ENCODE assay signal across 25 mouse cellular contexts in genomic region chr1:164874446-164874845, GRCm38 (mm10).
"Had no signal": no experiment of that assay in that cellular context is flagged by ENCODE, and none has a peak within 500 bp of the region (broad histone marks: within the 10 kb centered on the region; RNA-seq: fewer than 3 reads in every experiment).

No protein-coding gene starts in this region.

- DNase-seq: gastrocnemius, adult 2 months; gastrocnemius, postnatal 10 days; gastrocnemius, postnatal 25 days; heart, adult 18-20 months; heart, postnatal 10 days; heart, postnatal 4 days; kidney, postnatal 4 days; liver; liver, embryonic 13.5 days had no signal

- H3K36me3 ChIP-seq: heart, embryonic 10.5 days; heart, embryonic 12.5 days; hindbrain, embryonic 10.5 days; hindbrain, embryonic 12.5 days; intestine, embryonic 15.5 days; limb, embryonic 10.5 days; limb, embryonic 12.5 days; liver, embryonic 13.5 days; liver, embryonic 15.5 days had no signal

- H3K9me3 ChIP-seq: heart, embryonic 10.5 days; heart, embryonic 12.5 days; hindbrain, embryonic 10.5 days; hindbrain, embryonic 12.5 days; intestine, embryonic 15.5 days; limb, embryonic 10.5 days; limb, embryonic 12.5 days; liver, embryonic 13.5 days; liver, embryonic 15.5 days had no signal

- ATAC-seq: hindbrain, embryonic 16.5 days; inflammation-experienced regulatory T-cells, adult 6 months; intestine, embryonic 15.5 days; intestine, postnatal 0 days had no signal

- H3K4me2 ChIP-seq: heart, embryonic 12.5 days; hindbrain, embryonic 12.5 days; hindbrain, embryonic 14.5 days; intestine, embryonic 15.5 days; limb, embryonic 12.5 days; liver, embryonic 11.5 days; liver, embryonic 13.5 days; liver, embryonic 15.5 days had no signal

- H3K9ac ChIP-seq: heart, embryonic 12.5 days; hindbrain, embryonic 12.5 days; hindbrain, embryonic 14.5 days; intestine, embryonic 15.5 days; limb, embryonic 12.5 days; liver, embryonic 13.5 days; liver, embryonic 15.5 days had no signal

- H3K4me3 ChIP-seq: gastrocnemius, adult 2 months; heart, embryonic 10.5 days; heart, embryonic 12.5 days; hindbrain, embryonic 10.5 days; hindbrain, embryonic 12.5 days; intestine, embryonic 15.5 days; layer of hippocampus, adult 2 months; left cerebral cortex, adult 2 months; limb, embryonic 10.5 days; limb, embryonic 12.5 days; liver, embryonic 13.5 days; liver, embryonic 15.5 days had no signal

- H3K4me1 ChIP-seq: heart, embryonic 10.5 days; heart, embryonic 12.5 days; hindbrain, embryonic 10.5 days; hindbrain, embryonic 12.5 days; intestine, embryonic 15.5 days; limb, embryonic 10.5 days; limb, embryonic 12.5 days; liver, embryonic 13.5 days; liver, embryonic 15.5 days had no signal

- H3K27me3 ChIP-seq: heart, embryonic 12.5 days; hindbrain, embryonic 12.5 days; intestine, embryonic 15.5 days; limb, embryonic 12.5 days; liver, embryonic 13.5 days; liver, embryonic 15.5 days had no signal

- H3K27ac ChIP-seq: gastrocnemius, adult 2 months; heart, embryonic 10.5 days; hindbrain, embryonic 10.5 days; hindbrain, embryonic 12.5 days; hindbrain, embryonic 14.5 days; intestine, embryonic 15.5 days; kidney, postnatal 0 days; layer of hippocampus, adult 2 months; left cerebral cortex, adult 2 months; limb, embryonic 10.5 days; limb, embryonic 12.5 days; liver, embryonic 13.5 days; liver, embryonic 15.5 days had no signal
